Mouse (Mus musculus): Measurements from ENCODE around the gene Xpo1. TPM values are rescaled to one million over a fixed set of nuclear protein-coding genes. Genes with fewer than 3 reads are reported as not detected.

Xpo1 gene
- total and polyA plus RNA-seq, 3 experiments: 140 to 295 (median 246) TPM

DNA sequence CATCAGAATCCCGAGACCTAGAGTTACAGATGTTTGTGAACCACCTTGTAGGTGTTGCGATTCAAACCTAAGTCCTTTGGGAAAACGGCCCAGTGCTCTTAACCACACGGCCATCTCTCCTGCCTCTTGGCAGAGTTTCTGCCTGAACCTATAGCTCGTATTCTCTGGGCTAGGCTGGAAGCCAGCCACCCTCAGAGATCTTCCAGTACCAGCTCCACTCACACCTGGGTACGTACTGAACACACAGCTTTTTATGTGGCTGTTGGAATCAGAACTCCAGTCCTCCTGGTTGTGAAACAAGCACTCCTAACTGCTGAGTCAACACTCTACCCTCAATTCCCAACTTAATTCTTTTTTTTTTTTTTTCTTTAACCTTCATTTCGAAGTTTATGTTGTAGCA lies 46.1 kb upstream of the Xpo1 start:
- H3K79me2 ChIP-seq (replicated peaks; ENCODE audit: control insufficient read depth, extremely low read depth, insufficient read depth, poor library complexity, severe bottlenecking): no peaks in the 10 kb centered on the region
- in situ Hi-C loops (cut with MboI; ENCODE audit: low pct_ligation_motif_present, low pct_unique_long_range_greater_than_20kb, low sequenced_read_pairs): no loop called here
- H3K4me3 ChIP-seq (replicated peaks in 1 of 3; ENCODE audit: low read depth in 2 of 3, low read length in 2 of 3, poor library complexity in 1 of 3): no peak overlapping the region
- no peaks in the 10 kb centered on the region for H3K9me3 ChIP-seq (replicated peaks; ENCODE audit: low read length)
- no peak overlapping the region for H3K9ac ChIP-seq (ENCODE audit: insufficient read depth, low read depth)
- DNase-seq (ENCODE audit: extremely low read depth): no peak
- no peak overlapping the region for H3K4me2 ChIP-seq (ENCODE audit: insufficient read depth, low read depth, poor library complexity, severe bottlenecking)
- H3K27ac ChIP-seq (ENCODE audit: insufficient read depth, low read depth): no peak overlapping the region
- H3K4me1 ChIP-seq (ENCODE audit: control insufficient read depth in 1 of 2, insufficient read depth in 2 of 2): 0 out of 4 replicates have a peak, but pooled peaks cover 0 to 5% of the 10 kb centered on the region in 2 experiments
- H3K36me3 ChIP-seq (replicated peaks in 1 of 2; ENCODE audit: control insufficient read depth in 1 of 2, insufficient read depth in 1 of 2, low read length in 1 of 2): no peaks in the 10 kb centered on the region
- H3K27me3 ChIP-seq (replicated peaks): no peaks in the 10 kb centered on the region
- dilution Hi-C loops (cut with MboI; ENCODE audit: extremely low pct_ligation_motif_present, extremely low pct_unique_long_range_greater_than_20kb, low sequenced_read_pairs): no loop called here
- TF ChIP-seq USF2 (conservative IDR thresholded peaks at IDR 0.05; ENCODE audit: low read depth, low read length) (no peak), MEF2A (IDR thresholded peaks at IDR 0.05; ENCODE audit: borderline replicate concordance, low read depth, low read length) (no peak), USF1 (IDR thresholded peaks at IDR 0.05; ENCODE audit: low read depth, low read length) (no peak), IRF4 (IDR thresholded peaks at IDR 0.05; ENCODE audit: low read depth, low read length) (no peak), CHD2 (IDR thresholded peaks at IDR 0.05; ENCODE audit: low read length) (no peak), BHLHE40 (IDR thresholded peaks at IDR 0.05; ENCODE audit: low read depth, low read length) (no peak), MAFK (IDR thresholded peaks at IDR 0.05; ENCODE audit: insufficient replicate concordance, low read length) (no peak), MAZ (IDR thresholded peaks at IDR 0.05; ENCODE audit: low read depth, low read length) (no peak), ZC3H11A (IDR thresholded peaks at IDR 0.05; ENCODE audit: low read depth, low read length) (no peak), CHD1 (IDR thresholded peaks at IDR 0.05; ENCODE audit: low read depth, low read length) (no peak), UBTF (IDR thresholded peaks at IDR 0.05; ENCODE audit: low read depth, low read length) (no peak), POLR2AphosphoS2 (IDR thresholded peaks at IDR 0.05; ENCODE audit: low read depth, low read length) (no peak), MYC (IDR thresholded peaks at IDR 0.05; ENCODE audit: low read depth, low read length) (no peak), EP300 (IDR thresholded peaks at IDR 0.05; ENCODE audit: low read length) (no peak), KAT2A (IDR thresholded peaks at IDR 0.05; ENCODE audit: insufficient replicate concordance, low read length) (no peak), ETS1 (conservative IDR thresholded peaks at IDR 0.05; ENCODE audit: low read depth, low read length) (no peak), TBP (conservative IDR thresholded peaks at IDR 0.05; ENCODE audit: low read depth, low read length) (no peak), MXI1 (IDR thresholded peaks at IDR 0.05; ENCODE audit: low read depth, low read length) (no peak)

DNA sequence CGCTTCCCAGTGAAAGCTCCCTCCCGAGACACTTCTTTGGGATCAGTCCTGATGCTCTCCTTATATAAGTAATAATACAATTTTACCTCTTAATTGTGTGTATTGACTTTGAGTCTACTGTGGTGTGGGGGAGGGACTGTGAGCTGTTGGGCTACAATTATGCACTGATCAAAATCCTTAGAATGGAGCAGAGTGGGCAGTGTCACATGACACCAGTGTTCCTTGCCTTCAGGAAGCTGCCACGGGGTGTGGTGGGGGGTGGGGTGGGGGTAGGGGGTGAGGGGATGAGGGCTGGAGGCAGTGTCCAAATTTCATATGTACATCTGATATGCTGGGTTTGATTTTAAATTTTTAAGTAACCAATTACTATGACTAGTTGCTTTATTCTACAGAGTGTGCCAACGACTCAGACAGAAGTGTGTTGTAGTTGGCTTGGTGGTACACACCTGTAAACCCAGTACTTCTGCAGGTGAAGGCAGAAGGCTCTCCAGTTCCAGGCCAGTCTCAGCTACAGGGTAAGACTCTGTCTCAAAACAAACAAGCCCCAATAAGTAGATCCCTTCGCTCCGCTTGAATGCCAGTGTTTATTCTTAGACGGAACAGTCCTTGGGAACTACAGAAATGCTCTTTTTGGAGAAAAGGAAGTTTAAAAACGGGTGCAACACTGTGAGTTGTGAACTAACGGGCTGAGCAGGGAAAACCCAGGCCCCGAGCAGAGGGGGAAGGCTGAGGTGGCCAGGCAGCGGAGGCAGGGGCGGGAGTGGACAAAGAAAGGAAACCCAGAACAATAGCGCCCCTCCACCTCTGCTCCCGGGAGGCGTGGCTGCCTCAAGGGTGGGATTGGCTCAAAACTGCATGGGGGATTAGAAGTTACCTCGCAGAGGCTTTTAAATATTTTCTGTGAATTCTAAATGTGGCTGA lies 45.0 kb upstream of the Xpo1 start:
- H3K4me2 ChIP-seq (ENCODE audit: insufficient read depth, low read depth, poor library complexity, severe bottlenecking): no peak overlapping the region; the same call in 1 of the 2 replicates
- H3K27me3 ChIP-seq (replicated peaks): no peaks in the 10 kb centered on the region
- H3K4me3 ChIP-seq (replicated peaks in 1 of 3; ENCODE audit: low read depth in 2 of 3, low read length in 2 of 3, poor library complexity in 1 of 3): no peak overlapping the region
- H3K36me3 ChIP-seq (replicated peaks in 1 of 2; ENCODE audit: control insufficient read depth in 1 of 2, insufficient read depth in 1 of 2, low read length in 1 of 2): no peaks in the 10 kb centered on the region
- 0 out of 4 replicates have a peak, but pooled peaks cover 0 to 5% of the 10 kb centered on the region in 2 experiments for H3K4me1 ChIP-seq (ENCODE audit: control insufficient read depth in 1 of 2, insufficient read depth in 2 of 2)
- TF ChIP-seq BHLHE40 (IDR thresholded peaks at IDR 0.05; ENCODE audit: low read depth, low read length) (no peak), CHD1 (IDR thresholded peaks at IDR 0.05; ENCODE audit: low read depth, low read length) (no peak), ZC3H11A (IDR thresholded peaks at IDR 0.05; ENCODE audit: low read depth, low read length) (no peak), USF2 (conservative IDR thresholded peaks at IDR 0.05; ENCODE audit: low read depth, low read length) (no peak), TBP (conservative IDR thresholded peaks at IDR 0.05; ENCODE audit: low read depth, low read length) (no peak), SIN3A (IDR thresholded peaks at IDR 0.05; ENCODE audit: low read length) (no peak), POLR2AphosphoS2 (IDR thresholded peaks at IDR 0.05; ENCODE audit: low read depth, low read length) (no peak), HCFC1 (IDR thresholded peaks at IDR 0.05; ENCODE audit: low read depth, low read length) (no peak), MYC (IDR thresholded peaks at IDR 0.05; ENCODE audit: low read depth, low read length) (no peak), ETS1 (conservative IDR thresholded peaks at IDR 0.05; ENCODE audit: low read depth, low read length) (no peak), MEF2A (IDR thresholded peaks at IDR 0.05; ENCODE audit: borderline replicate concordance, low read depth, low read length) (no peak), IRF4 (IDR thresholded peaks at IDR 0.05; ENCODE audit: low read depth, low read length) (no peak), CTCF (conservative IDR thresholded peaks at IDR 0.05 in 1 of 2, IDR thresholded peaks at IDR 0.05 in 1 of 2; ENCODE audit: low read depth in 2 of 2, low read length in 2 of 2) (no peak), MXI1 (IDR thresholded peaks at IDR 0.05; ENCODE audit: low read depth, low read length) (no peak), E2F4 (IDR thresholded peaks at IDR 0.05; ENCODE audit: insufficient replicate concordance, low read depth, low read length) (no peak), MAZ (IDR thresholded peaks at IDR 0.05; ENCODE audit: low read depth, low read length) (no peak), ZNF384 (IDR thresholded peaks at IDR 0.05; ENCODE audit: low read depth, low read length) (no peak)
- in situ Hi-C loops (cut with MboI; ENCODE audit: low pct_ligation_motif_present, low pct_unique_long_range_greater_than_20kb, low sequenced_read_pairs): no loop called here
- no peaks in the 10 kb centered on the region for H3K9me3 ChIP-seq (replicated peaks; ENCODE audit: low read length)
- H3K79me2 ChIP-seq (replicated peaks; ENCODE audit: control insufficient read depth, extremely low read depth, insufficient read depth, poor library complexity, severe bottlenecking): no peaks in the 10 kb centered on the region
- dilution Hi-C loops (cut with MboI; ENCODE audit: extremely low pct_ligation_motif_present, extremely low pct_unique_long_range_greater_than_20kb, low sequenced_read_pairs): no loop called here
- H3K27ac ChIP-seq (ENCODE audit: insufficient read depth, low read depth): no peak overlapping the region
- H3K9ac ChIP-seq (ENCODE audit: insufficient read depth, low read depth): no peak overlapping the region
- no peak for DNase-seq (ENCODE audit: extremely low read depth)

All from CH12.LX (cell line).